Mouse (Mus musculus) A20 (cell line): ENCODE measurements around the gene Vgll4.

Experiments
- DNase-seq: peaks from one replicate; pipeline ENCODE4 v3.0.0-alpha.2; 2011; ENCODE audit warnings: low read depth, low spot score

The Vgll4 gene

GRCm38 (mm10) chr6:114974331-114974730 is 4.5 kb upstream of the Vgll4 start:
- no peak for DNase-seq

- DNase-seq, result peak; percentile 55
Observed at GRCm38 (mm10) chr6:114972988-114973387, 3.2 kb upstream of the Vgll4 start.

- no peak for DNase-seq
Observed at GRCm38 (mm10) chr6:114970895-114971294, 1.1 kb upstream of the Vgll4 start.

- DNase-seq, result no peak
Observed at GRCm38 (mm10) chr6:114970386-114970785, 592 bp upstream of the Vgll4 start.

- DNase-seq, result peak; percentile 82
Observed at GRCm38 (mm10) chr6:114968361-114969212, 1.2 kb downstream of the Vgll4 start.

GRCm38 (mm10) chr6:114967623-114968022 is 2.2 kb downstream of the Vgll4 start:
- peak; percentile 84 for DNase-seq

GRCm38 (mm10) chr6:114966396-114967154 is 3.2 kb downstream of the Vgll4 start:
- DNase-seq, result no peak

GRCm38 (mm10) chr6:114965802-114966201 is 4.0 kb downstream of the Vgll4 start:
- no peak for DNase-seq

GRCm38 (mm10) chr6:114965396-114965795 is 4.4 kb downstream of the Vgll4 start:
- DNase-seq, result no peak

- no peak for DNase-seq
Observed at GRCm38 (mm10) chr6:114964235-114964634, 5.6 kb downstream of the Vgll4 start.

GRCm38 (mm10) chr6:114963636-114964035 is 6.2 kb downstream of the Vgll4 start:
- no peak for DNase-seq

- DNase-seq, result peak; percentile 75
Observed at GRCm38 (mm10) chr6:114961276-114962068, 8.3 kb downstream of the Vgll4 start.

- peak; percentile 16 for DNase-seq
Observed at GRCm38 (mm10) chr6:114959012-114959398, 10.8 kb downstream of the Vgll4 start.

GRCm38 (mm10) chr6:114958249-114959011 is 11.4 kb downstream of the Vgll4 start:
- DNase-seq, result peak; percentile 76

- no peak for DNase-seq
Observed at GRCm38 (mm10) chr6:114957756-114958155, 12.0 kb downstream of the Vgll4 start.

- no peak for DNase-seq
Observed at GRCm38 (mm10) chr6:114954496-114954895, 15.3 kb downstream of the Vgll4 start.

- no peak for DNase-seq
Observed at GRCm38 (mm10) chr6:114953601-114954000, 16.2 kb downstream of the Vgll4 start.

- no peak for DNase-seq
Observed at GRCm38 (mm10) chr6:114952356-114952755, 17.4 kb downstream of the Vgll4 start.

GRCm38 (mm10) chr6:114944456-114945438 is 25.0 kb downstream of the Vgll4 start:
- no peak for DNase-seq
